ENCODE assay signal across 8 mouse cellular contexts in genomic region chr10:15300199-15301085, GRCm38 (mm10).
A peak's percentile ranks its signal among the peaks of the same experiment; 100 is the strongest.
DNase-seq lines count a peak whose midpoint lies in the region; ATAC-seq and TF ChIP-seq lines count a peak whose summit lies in the region.

No protein-coding gene starts in this region.

- H3K4me2 ChIP-seq in intestine, postnatal 0 days (replicated peaks; ENCODE audit: low read depth) = 0 out of 2 replicates have a peak overlapping the region, but pooled peaks have one; percentile 24

- intact Hi-C loops in gastrocnemius, postnatal 36 days (cut with DNase I) = no loop called here
- intact Hi-C loops in left cerebral cortex, postnatal 36 days (cut with DNase I) = no loop called here

- H3K27me3 ChIP-seq in intestine, postnatal 0 days (replicated peaks; ENCODE audit: control insufficient read depth, insufficient read depth, low read length) = no peaks in the 10 kb centered on the region
- H3K27me3 ChIP-seq in midbrain, embryonic 10.5 days (ENCODE audit: low read depth, poor library complexity, severe bottlenecking) = no peaks in the 10 kb centered on the region

- H3K4me3 ChIP-seq in intestine, postnatal 0 days (ENCODE audit: low read depth, low read length) = no peak overlapping the region
- no peak overlapping the region for H3K4me3 ChIP-seq in midbrain, embryonic 10.5 days

- 0 out of 2 replicates have a peak, but pooled peaks have one; percentile 45 for ATAC-seq in intestine, postnatal 0 days

- no peak overlapping the region for H3K9ac ChIP-seq in intestine, postnatal 0 days (ENCODE audit: low read depth, low read length)

- H3K9me3 ChIP-seq in intestine, postnatal 0 days (ENCODE audit: control insufficient read depth) = no peaks in the 10 kb centered on the region
- H3K9me3 ChIP-seq in midbrain, embryonic 10.5 days (replicated peaks) = no peaks in the 10 kb centered on the region

- TF ChIP-seq CTCF in intestine, postnatal 0 days (IDR thresholded peaks at IDR 0.05; ENCODE audit: low read depth) = peak; percentile 96

- H3K27ac ChIP-seq in intestine, postnatal 0 days (ENCODE audit: low read depth, low read length) = no peak overlapping the region
- H3K27ac ChIP-seq in midbrain, embryonic 10.5 days (replicated peaks) = peak overlapping the region; percentile 72

- H3K36me3 ChIP-seq in intestine, postnatal 0 days (ENCODE audit: control insufficient read depth, insufficient read depth) = no peaks in the 10 kb centered on the region
- no peaks in the 10 kb centered on the region for H3K36me3 ChIP-seq in midbrain, embryonic 10.5 days

- no peaks in the 10 kb centered on the region for H3K4me1 ChIP-seq in intestine, postnatal 0 days (replicated peaks; ENCODE audit: control insufficient read depth, insufficient read depth, low read length)
- peaks cover 8% of the 10 kb centered on the region; the same call in 1 of the 2 replicates for H3K4me1 ChIP-seq in midbrain, embryonic 10.5 days

- WGBS in intestine, postnatal 0 days = 46% methylated on average over 8 of the region's 8 CpGs
- 46% methylated on average over 8 of the region's 8 CpGs for WGBS in midbrain, embryonic 10.5 days

- DNase-seq in adrenal gland, adult 8-10 months = peak; percentile 50
- DNase-seq in embryo, embryonic 11 days = peak; percentile 82
- peak; percentile 60 to 64 for DNase-seq in gastrocnemius, postnatal 36 days
- peak; percentile 62 to 66 for DNase-seq in left cerebral cortex, postnatal 36 days (ENCODE audit: low spot score in 2 of 2)
- DNase-seq in midbrain, embryonic 10.5 days (ENCODE audit: low spot score) = peak; percentile 69
- DNase-seq in right cerebral cortex, postnatal 36 days (ENCODE audit: low spot score in 2 of 2) = peak; percentile 34 to 40
- DNase-seq in urinary bladder, postnatal 4 days (ENCODE audit: low spot score in 2 of 2) = peak; percentile 62 to 83
